Comparison of ENCODE assay signal across 23 mouse cellular contexts in the genomic region with DNA sequence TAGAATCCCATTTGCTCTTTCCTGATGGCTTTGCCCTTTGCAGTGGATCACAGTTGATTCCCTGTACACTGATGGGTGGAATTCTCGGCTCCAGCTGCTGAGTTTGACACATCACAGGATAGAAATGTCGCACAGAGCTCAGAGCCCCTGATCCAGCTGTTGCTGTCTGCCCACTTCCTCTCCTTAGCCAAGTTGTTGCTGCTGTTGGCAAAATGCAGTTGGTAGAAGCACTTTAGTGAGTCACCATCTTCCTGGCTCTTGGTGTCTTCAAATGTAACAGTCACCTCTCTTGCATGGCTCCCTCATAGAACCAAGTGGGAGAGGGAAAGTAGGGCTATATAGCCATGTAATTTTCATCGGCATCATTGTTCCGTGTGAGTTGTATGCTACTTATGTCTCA. TPM values are rescaled to one million over a fixed set of nuclear protein-coding genes. Genes with fewer than 3 reads are reported as not detected.
A peak's percentile ranks its signal among the peaks of the same experiment; 100 is the strongest.
DNase-seq lines count a peak whose midpoint lies in the region; TF ChIP-seq lines count a peak whose summit lies in the region.
"Had no signal": no experiment of that assay in that cellular context is flagged by ENCODE, and none has a peak within 500 bp of the region (broad histone marks: within the 10 kb centered on the region; RNA-seq: fewer than 3 reads in every experiment).

No protein-coding gene starts in this region.

- TF ChIP-seq POLR2A in myocyte (IDR thresholded peaks at IDR 0.05; ENCODE audit: insufficient read length, low read depth): no peak

- no peaks in the 10 kb centered on the region for H3K79me3 ChIP-seq in C2C12 (ENCODE audit: low read depth)

- H3K36me3 ChIP-seq in C2C12 (ENCODE audit: control insufficient read depth, insufficient read depth) (no peaks in the 10 kb centered on the region), myocyte (ENCODE audit: control insufficient read depth, insufficient read depth) (no peaks in the 10 kb centered on the region)
- H3K36me3 ChIP-seq: forebrain, embryonic 10.5 days; heart, embryonic 10.5 days; heart, embryonic 13.5 days had no signal

- DNase-seq in thymus, postnatal 0 days (ENCODE audit: low spot score): peak; percentile 12
- DNase-seq in thymus, postnatal 36 days: no peak
- DNase-seq in 3T3-L1 (ENCODE audit: low read depth, low spot score): peak; percentile 63
- no peak for DNase-seq in kidney, postnatal 10 days
- no peak for DNase-seq in lung, postnatal 14 days
- DNase-seq in ovary, postnatal 10 days (ENCODE audit: low spot score): no peak
- DNase-seq: adrenal gland, adult 8-10 months; adrenal gland, postnatal 25 days; cerebellum, adult 11-12 months; cerebellum, adult 8-10 months; cerebellum, postnatal 10 days; gastrocnemius, postnatal 10 days; gastrocnemius, postnatal 36 days; heart, adult 18-20 months; heart, postnatal 14 days; heart, postnatal 4 days had no signal

- no peak for TF ChIP-seq CTCF in C2C12 (IDR thresholded peaks at IDR 0.05; ENCODE audit: control insufficient read depth, insufficient read depth, insufficient read length)

- no peaks in the 10 kb centered on the region for H3K79me2 ChIP-seq in C2C12 (ENCODE audit: control insufficient read depth, insufficient read depth)
- H3K79me2 ChIP-seq in myocyte (ENCODE audit: control insufficient read depth, insufficient read depth): no peaks in the 10 kb centered on the region

- no peaks in the 10 kb centered on the region for H3K27me3 ChIP-seq in C2C12 (ENCODE audit: control insufficient read depth, insufficient read depth, insufficient read length)
- no peaks in the 10 kb centered on the region for H3K27me3 ChIP-seq in myocyte (ENCODE audit: control insufficient read depth, insufficient read depth, insufficient read length)
- H3K27me3 ChIP-seq: forebrain, embryonic 13.5 days; heart, embryonic 13.5 days had no signal

- no peak overlapping the region for H3K4me3 ChIP-seq in C2C12 (ENCODE audit: insufficient read depth, poor library complexity, severe bottlenecking)
- no peak overlapping the region for H3K4me3 ChIP-seq in myocyte
- H3K4me3 ChIP-seq: forebrain, embryonic 10.5 days; forebrain, embryonic 13.5 days; heart, embryonic 10.5 days; heart, embryonic 13.5 days had no signal

- H3K4me2 ChIP-seq in myocyte (ENCODE audit: low read depth): peak overlapping the region; percentile 14
- H3K4me2 ChIP-seq: forebrain, embryonic 13.5 days; heart, embryonic 13.5 days; hindbrain, embryonic 14.5 days had no signal

- H3ac ChIP-seq in C2C12 (ENCODE audit: control insufficient read depth, insufficient read length, low read depth) (no peak overlapping the region), myocyte (ENCODE audit: control insufficient read depth, insufficient read length) (no peak overlapping the region)

TF ChIP-seq in C2C12, 6 proteins besides CTCF, POLR2A, EP300 and RAD21:
- TF ChIP-seq MYOD1 (IDR thresholded peaks at IDR 0.05; ENCODE audit: control insufficient read depth, insufficient read length, low read depth) (peak; percentile 95), FOSL1 (IDR thresholded peaks at IDR 0.05; ENCODE audit: insufficient read depth, low read length, poor library complexity, severe bottlenecking) (peak; percentile 57), MAX (IDR thresholded peaks at IDR 0.05) (no peak)

TF ChIP-seq in myocyte, 11 proteins besides CTCF, POLR2A, EP300 and RAD21:
- TF ChIP-seq MYOG (IDR thresholded peaks at IDR 0.05; ENCODE audit: control insufficient read depth in 1 of 3, insufficient read depth in 1 of 3, insufficient read length in 2 of 3, low read depth in 2 of 3) (no peak), MYOD1 (IDR thresholded peaks at IDR 0.05; ENCODE audit: control insufficient read depth in 1 of 3, insufficient read length in 2 of 3, low read depth in 2 of 3) (peak; percentile 17 to 84 (median 64))

RNA-seq across cellular contexts. Expression of gene Pak1, which starts 11.2 kb away (rescaled TPM):
- 17.2 and 23.6 TPM in 2 replicates for polyA plus RNA-seq in thymus, postnatal 0 days (2015; fragmentation: Nextera tagmentation; extraction: Ambion mirVana)
- 39.1 TPM for polyA plus RNA-seq in C2C12 (2012; fragmentation: generic; extraction: Trizol)
- polyA plus RNA-seq in myocyte (2012; fragmentation: generic; extraction: Trizol): 33.2 TPM

RNA-seq across cellular contexts. Expression of gene Aqp11, which starts 39.1 kb away (rescaled TPM):
- polyA plus RNA-seq in thymus, postnatal 0 days (2015; fragmentation: Nextera tagmentation; extraction: Ambion mirVana): 368 and 376 TPM in 2 replicates
- 0.55 TPM for polyA plus RNA-seq in C2C12 (2012; fragmentation: generic; extraction: Trizol)
- polyA plus RNA-seq in myocyte (2012; fragmentation: generic; extraction: Trizol): 0.56 TPM

Comparison
In these comparisons a context has a peak if more than half of its experiments do, and no peak if none do; other contexts are left out.
1. DNase-seq: peak in thymus, postnatal 0 days (single experiment) and 3T3-L1 (single experiment); none in thymus, postnatal 36 days (0 of 2), kidney, postnatal 10 days (single experiment), lung, postnatal 14 days (single experiment) and ovary, postnatal 10 days (single experiment).
2. RNA of gene Aqp11, which starts 39.1 kb away (polyA plus RNA-seq): 368 to 376 TPM in thymus, postnatal 0 days; 0.56 TPM in myocyte (single experiment) and 0.55 TPM in C2C12 (single experiment); every median in the first group is over 100 times any median in the second.